Mouse (Mus musculus) common myeloid progenitor, adult 5-6 weeks (primary cell): Measurements from ENCODE around the gene Tamm41. TPM values are rescaled to one million over a fixed set of nuclear protein-coding genes. Genes with fewer than 3 reads are reported as not detected.

Source experiments
- ATAC-seq: replicated peaks from 2 replicates; pipeline ENCODE4 v1.8.0; 2016; ENCODE audit warnings: low read depth, mild to moderate bottlenecking, moderate TSS enrichment, inconsistent platforms; ENCODE audit not compliant: poor library complexity, severe bottlenecking
- total RNA-seq: library from RNA; stranded (forward); fragments of 200-1000, 187-1606 nt; gene quantifications from 2 replicates; pipeline ENCODE4 v1.2.3, GENCODE M21; 2017

The Tamm41 gene
- total RNA-seq, 1 experiment from 2014 or later = 68.6 TPM

- ATAC-seq = no peak
These were observed 55.0 kb downstream of the Tamm41 start for GRCm38 (mm10) chr6:114982671-114983070.

DNA sequence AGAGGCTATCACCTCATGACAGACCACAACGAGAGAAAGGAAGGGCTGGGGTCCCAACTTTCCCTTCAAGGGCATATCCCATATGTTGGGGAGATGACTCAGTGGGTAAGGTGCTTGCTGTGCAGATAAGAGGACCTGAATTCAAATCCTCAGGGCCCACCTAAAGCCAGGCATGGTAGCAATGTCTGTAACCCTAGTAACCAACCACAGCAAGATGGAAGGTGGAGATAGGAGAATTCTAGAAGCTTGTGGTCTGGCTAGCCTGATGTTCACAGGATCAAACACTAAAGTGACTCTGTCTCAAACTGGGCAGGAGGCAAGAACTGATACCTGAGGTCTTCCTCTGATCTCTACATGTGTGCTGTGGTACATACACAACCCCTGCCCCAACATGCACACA lies 58.0 kb downstream of the Tamm41 start:
- ATAC-seq = peak; percentile 45; the same call in 1 of the 2 replicates

DNA sequence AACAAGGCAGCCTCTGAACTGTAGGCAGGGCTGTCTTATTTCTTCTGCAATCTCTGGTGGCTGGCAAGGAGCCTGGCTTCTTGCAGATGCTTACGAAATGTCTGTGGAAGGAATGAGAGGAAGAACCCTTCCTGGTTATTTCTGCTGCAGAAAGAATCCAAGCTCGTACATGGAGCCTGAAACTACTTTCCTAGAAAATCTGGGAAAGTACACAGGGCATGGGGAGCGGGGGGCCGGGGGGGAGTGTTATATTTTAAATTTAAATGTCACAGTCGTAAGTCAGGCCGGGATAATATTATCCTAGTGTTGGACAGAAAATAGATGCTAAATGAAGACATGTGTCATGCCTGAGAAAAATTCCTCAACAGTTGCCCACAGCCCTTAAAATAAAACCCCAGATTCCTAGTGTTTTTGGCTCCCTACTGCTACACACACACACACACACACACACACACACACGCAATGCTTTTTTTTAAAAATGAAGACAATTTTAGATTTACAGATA lies 60.7 kb downstream of the Tamm41 start:
- ATAC-seq = no peak

DNA sequence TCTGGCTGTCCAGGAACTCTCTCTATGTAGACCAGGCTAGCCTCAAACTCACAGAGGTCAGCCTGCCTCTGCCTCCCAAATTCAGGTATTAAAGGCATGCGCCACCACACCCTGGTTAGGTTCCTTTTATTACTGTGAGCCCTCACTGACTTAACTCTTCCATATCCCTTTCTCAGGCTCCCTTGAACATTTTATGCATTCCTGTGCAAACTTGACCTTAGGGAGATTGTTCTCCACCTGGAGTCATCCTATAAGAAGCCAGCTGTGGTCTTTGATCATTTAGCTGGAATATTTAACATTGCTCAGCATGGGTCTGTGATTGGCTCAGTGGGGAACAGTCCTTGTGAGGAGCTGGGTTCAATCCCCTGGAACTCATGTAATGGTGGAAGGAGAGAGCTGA lies 63.3 kb downstream of the Tamm41 start:
- no peak for ATAC-seq

- ATAC-seq = no peak
These were observed 64.7 kb downstream of the Tamm41 start for GRCm38 (mm10) chr6:114972988-114973387.

- ATAC-seq = no peak
These were observed 66.8 kb downstream of the Tamm41 start for GRCm38 (mm10) chr6:114970895-114971294.

- no peak; the same call in 1 of the 2 replicates for ATAC-seq
These were observed 67.3 kb downstream of the Tamm41 start for GRCm38 (mm10) chr6:114970386-114970785.

- ATAC-seq = peak; percentile 33
These were observed 68.2 kb downstream of the Tamm41 start, which contains the start of gene Vgll4 for GRCm38 (mm10) chr6:114969213-114970120. Vgll4 (minus strand) TSS chr6:114969994.

- ATAC-seq = peak; percentile 17
These were observed 69.1 kb downstream of the Tamm41 start for GRCm38 (mm10) chr6:114968361-114969212.

DNA sequence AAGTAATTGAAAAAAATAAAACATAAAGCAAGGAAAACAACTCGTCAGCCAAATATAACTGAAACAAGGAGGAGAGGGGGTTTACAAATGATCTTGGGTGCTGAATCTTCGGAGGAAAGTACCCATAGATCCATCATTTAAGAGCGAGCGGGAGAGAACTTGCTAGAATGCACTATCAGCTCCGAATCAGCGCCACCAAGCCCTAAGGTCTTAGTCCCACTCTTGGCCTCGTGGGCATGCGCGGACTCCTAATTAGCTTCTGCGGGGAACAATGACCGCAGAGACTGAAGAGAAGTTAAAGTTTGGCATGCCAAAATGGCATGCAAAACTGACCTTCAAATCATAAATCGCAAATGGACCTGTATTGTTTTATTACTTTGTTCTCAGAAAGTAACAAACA lies 70.1 kb downstream of the Tamm41 start:
- ATAC-seq = no peak

- no peak for ATAC-seq
These were observed 71.1 kb downstream of the Tamm41 start for GRCm38 (mm10) chr6:114966396-114967154.

- ATAC-seq = no peak
These were observed 71.9 kb downstream of the Tamm41 start for GRCm38 (mm10) chr6:114965802-114966201.

DNA sequence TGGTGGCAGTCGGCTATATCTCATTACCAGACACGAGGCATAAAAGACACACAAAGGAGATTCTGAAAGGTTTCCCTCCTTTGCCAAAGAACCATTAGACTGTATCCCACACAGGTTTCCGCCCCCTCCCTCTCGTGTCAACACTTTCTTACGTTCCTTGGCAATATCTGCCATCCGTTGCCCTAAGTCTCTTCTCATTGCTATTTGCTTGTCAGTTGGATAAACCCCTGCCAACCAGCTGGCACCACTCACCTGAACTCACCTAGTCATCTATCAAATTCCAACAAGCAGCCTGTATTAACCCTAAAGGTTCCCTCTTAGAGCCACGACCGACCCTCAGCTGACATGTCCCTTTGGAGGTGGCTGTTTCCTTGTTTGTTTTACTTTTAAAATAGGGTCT lies 72.3 kb downstream of the Tamm41 start:
- ATAC-seq = no peak

- ATAC-seq = no peak
These were observed 73.4 kb downstream of the Tamm41 start for GRCm38 (mm10) chr6:114964235-114964634.

- ATAC-seq = no peak
These were observed 74.0 kb downstream of the Tamm41 start for GRCm38 (mm10) chr6:114963636-114964035.

DNA sequence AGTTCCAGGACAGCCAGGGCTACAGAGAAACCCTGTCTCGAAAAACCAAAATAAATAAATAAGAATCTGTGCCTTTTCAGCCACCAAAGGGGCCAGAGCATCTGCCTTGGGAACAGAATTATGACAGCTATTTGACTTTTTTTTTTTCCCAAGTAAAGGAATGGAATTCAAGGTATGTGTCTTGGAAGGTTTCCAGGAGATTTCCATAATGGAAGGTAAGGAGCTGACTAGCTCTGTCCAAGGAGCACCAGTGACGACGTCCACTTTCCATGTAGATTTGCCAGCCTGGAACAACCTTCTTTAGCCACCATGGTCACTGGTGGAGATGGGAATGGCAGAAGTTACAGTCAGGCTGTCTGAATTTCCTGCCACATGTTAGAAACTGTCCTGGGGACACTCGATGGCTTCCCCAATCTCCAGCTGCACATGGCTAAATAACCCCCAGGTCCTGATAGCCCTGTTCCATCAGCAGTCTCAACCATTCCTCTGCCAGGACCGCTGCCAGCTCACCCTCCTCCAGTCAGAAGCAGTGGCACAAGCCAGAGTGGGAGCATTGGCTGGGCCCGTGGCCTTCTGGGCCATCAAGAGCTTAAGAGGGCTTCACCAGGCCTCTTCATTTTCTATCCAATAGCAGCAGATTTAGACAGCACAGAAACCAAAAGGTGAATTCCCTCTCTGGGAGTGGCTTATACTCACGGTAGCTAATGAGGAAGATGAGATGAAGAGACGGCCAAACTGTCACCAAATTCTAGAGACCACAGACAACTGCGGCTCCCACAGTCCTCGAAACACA lies 76.2 kb downstream of the Tamm41 start:
- ATAC-seq = no peak

DNA sequence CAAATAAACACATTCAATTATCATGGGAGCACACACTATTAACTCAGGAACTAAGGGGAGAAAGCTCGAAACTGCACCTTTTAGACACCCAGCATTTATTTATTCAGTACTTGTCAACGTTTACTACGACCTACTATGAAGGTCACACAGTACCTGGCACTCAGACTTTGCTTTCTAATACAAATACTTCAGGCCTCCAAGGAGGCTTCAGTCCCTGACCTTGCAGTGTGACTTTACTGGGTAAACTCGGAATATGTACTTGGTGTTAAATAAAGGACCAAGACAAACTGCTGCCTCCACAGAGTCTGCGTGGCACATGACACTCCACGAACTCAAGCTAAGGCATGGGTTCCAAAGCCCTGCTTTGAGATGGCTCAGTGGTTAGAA lies 78.7 kb downstream of the Tamm41 start:
- no peak for ATAC-seq

GRCm38 (mm10) chr6:114958249-114959011 lies 79.2 kb downstream of the Tamm41 start:
- no peak for ATAC-seq
